Mouse (Mus musculus) ES-Bruce4 (cell line): ENCODE data around the gene Pabpn1l. TPM values are rescaled to one million over a fixed set of nuclear protein-coding genes. Genes with fewer than 3 reads are reported as not detected.

Experiments
- H3K27ac ChIP-seq: 2 replicates; pipeline ENCODE4 v1.5.1; 2012; ENCODE audit warnings: low read length, inconsistent platforms; ENCODE audit not compliant: insufficient read depth
- H3K27me3 ChIP-seq: 2 replicates; pipeline ENCODE4 v1.6.1; 2012; ENCODE audit warnings: mild to moderate bottlenecking, low read length, inconsistent platforms; ENCODE audit not compliant: control insufficient read depth, poor library complexity, insufficient read depth, severe bottlenecking
- H3K36me3 ChIP-seq: 2 replicates; pipeline ENCODE4 v1.6.1; 2012; ENCODE audit warnings: inconsistent platforms, mild to moderate bottlenecking, low read length, moderate library complexity; ENCODE audit not compliant: control insufficient read depth, poor library complexity, insufficient read depth, severe bottlenecking
- H3K4me1 ChIP-seq: one replicate; pipeline ENCODE4 v1.8.1; 2011; ENCODE audit warnings: low read length; ENCODE audit not compliant: control insufficient read depth, insufficient read depth
- H3K4me3 ChIP-seq: 2 replicates; pipeline ENCODE4 v1.5.1; 2011; ENCODE audit warnings: low read depth, mild to moderate bottlenecking, low read length
- H3K9ac ChIP-seq: 2 replicates; pipeline ENCODE4 v1.6.1; 2012; ENCODE audit warnings: low read depth, mild to moderate bottlenecking, inconsistent platforms; ENCODE audit not compliant: poor library complexity, severe bottlenecking
- H3K9me3 ChIP-seq: replicated peaks from 2 replicates; pipeline ENCODE4 v1.6.1; 2012; ENCODE audit warnings: mild to moderate bottlenecking, low read length, inconsistent platforms; ENCODE audit not compliant: control insufficient read depth, poor library complexity, insufficient read depth, severe bottlenecking
- CTCF ChIP-seq: IDR thresholded peaks from one replicate; pipeline ENCODE4 v1.8.1; 2011; ENCODE audit warnings: low read depth, low read length
- EP300 ChIP-seq: IDR thresholded peaks from 2 replicates; pipeline ENCODE4 v1.6.1; 2011; ENCODE audit warnings: low read depth, low read length; ENCODE audit not compliant: insufficient read depth
- POLR2A ChIP-seq: IDR thresholded peaks from one replicate; pipeline ENCODE4 v1.8.1; 2011; ENCODE audit warnings: low read length; ENCODE audit not compliant: insufficient read depth
- polyA plus RNA-seq: library from polyadenylated mRNA; stranded (reverse); fragments of >200 nt; gene quantifications from 2 replicates; pipeline ENCODE4 v1.2.4, GENCODE M21; 2011; ENCODE audit warnings: low read depth; ENCODE audit not compliant: missing spikeins, insufficient read depth, insufficient read length

Gene Pabpn1l
- polyA plus RNA-seq, 1 experiment = not detected

DNA sequence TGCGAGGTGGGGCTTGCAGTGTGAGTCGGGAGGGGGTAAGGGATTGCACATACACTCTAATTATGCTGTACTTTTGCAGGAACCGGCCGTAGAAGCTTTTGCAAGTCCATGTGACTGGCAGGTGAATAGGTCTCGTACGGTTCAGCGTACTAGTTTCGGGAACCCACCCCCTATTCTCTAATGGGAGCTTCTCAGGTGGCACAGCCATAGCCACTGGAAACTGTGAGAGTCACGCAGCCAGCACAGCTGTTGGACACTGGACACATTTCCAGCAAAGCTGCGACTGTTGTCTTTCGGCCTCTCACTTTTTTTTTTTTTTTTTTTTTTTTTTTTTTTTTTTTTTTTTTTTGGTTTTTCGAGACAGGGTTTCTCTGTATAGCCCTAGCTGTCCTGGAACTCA lies 15.7 kb downstream of the Pabpn1l start:
- Histone ChIP-seq H3K27ac (no peak overlapping the region), H3K9me3 (no peaks in the 10 kb centered on the region), H3K4me1 (no peaks in the 10 kb centered on the region), H3K27me3 (no peaks in the 10 kb centered on the region), H3K4me3 (no peak overlapping the region), H3K9ac (no peak overlapping the region), H3K36me3 (no peaks in the 10 kb centered on the region)
- TF ChIP-seq POLR2A (no peak), EP300 (no peak), CTCF (no peak)

DNA sequence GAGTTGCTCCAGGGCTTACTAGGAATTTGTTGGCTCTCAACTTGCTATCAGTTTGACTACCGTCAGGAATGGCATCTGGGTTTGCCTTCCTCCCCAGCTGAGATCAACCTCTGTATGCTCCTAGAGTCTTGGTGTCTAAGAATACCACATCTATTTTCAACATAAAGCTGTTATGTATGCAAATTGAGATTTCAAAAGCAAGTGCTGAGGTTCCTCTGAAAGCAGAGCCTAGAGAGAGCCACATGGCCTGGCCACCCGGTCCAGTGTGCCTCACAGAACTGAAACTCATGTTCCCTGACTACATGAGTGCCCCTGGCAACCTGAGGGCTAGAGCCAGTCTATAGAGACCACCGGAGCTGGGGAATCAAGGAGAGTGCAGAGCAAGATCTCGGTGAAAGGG lies 17.2 kb downstream of the Pabpn1l start:
- Histone ChIP-seq H3K4me1 (no peaks in the 10 kb centered on the region), H3K9ac (no peak overlapping the region), H3K36me3 (no peaks in the 10 kb centered on the region), H3K9me3 (no peaks in the 10 kb centered on the region), H3K4me3 (no peak overlapping the region), H3K27ac (no peak overlapping the region), H3K27me3 (no peaks in the 10 kb centered on the region)
- TF ChIP-seq EP300 = no peak
- no peak for TF ChIP-seq CTCF
- TF ChIP-seq POLR2A = no peak

DNA sequence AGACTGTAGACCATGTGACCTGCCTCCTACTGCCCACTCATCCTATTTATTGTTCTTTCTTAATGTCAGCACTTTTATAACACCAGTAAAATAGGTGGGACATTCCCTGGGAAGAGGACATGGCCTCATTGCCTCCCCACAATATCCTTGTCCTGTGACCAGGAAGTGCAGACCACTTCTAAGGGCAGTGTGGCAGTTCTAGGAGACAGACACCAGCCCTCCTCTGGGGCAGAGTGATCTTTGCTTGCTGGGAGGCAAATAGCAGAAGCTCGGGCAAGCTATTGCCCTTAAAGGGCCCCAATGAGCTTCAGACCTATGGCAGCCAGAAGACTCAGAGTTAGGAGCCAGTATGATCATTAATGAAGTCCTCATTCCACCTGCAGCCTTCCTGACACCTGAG lies 17.9 kb downstream of the Pabpn1l start:
- H3K27me3 ChIP-seq = no peaks in the 10 kb centered on the region
- no peaks in the 10 kb centered on the region for H3K9me3 ChIP-seq
- H3K36me3 ChIP-seq = no peaks in the 10 kb centered on the region
- no peaks in the 10 kb centered on the region for H3K4me1 ChIP-seq
- no peak overlapping the region for H3K4me3 ChIP-seq
- H3K9ac ChIP-seq = no peak overlapping the region
- H3K27ac ChIP-seq = no peak overlapping the region
- TF ChIP-seq EP300 (no peak), POLR2A (no peak), CTCF (no peak)

DNA sequence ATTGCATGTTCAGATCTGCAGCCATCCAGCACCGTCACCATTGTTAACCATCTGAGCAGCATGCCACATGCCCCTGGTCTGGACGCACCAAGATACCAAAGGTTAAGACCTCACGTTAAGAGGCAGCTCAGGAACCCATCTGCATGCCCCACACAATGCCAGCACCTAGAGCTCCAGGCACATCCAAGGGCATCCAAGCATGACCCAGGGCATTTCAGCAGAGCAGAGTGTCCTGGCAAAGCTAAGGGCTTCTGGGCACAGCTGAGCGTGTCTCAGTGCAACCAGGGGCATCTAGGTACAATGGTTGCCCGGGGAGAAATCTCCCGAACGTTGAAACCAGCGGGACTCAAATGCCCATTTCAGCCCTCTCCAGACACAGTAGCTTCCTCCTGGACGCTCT lies 21.9 kb downstream of the Pabpn1l start:
- H3K4me1 ChIP-seq = no peaks in the 10 kb centered on the region
- H3K9me3 ChIP-seq = no peaks in the 10 kb centered on the region
- H3K9ac ChIP-seq = no peak overlapping the region
- TF ChIP-seq CTCF (no peak), EP300 (no peak), POLR2A (no peak)
- H3K4me3 ChIP-seq = no peak overlapping the region
- H3K27me3 ChIP-seq = no peaks in the 10 kb centered on the region
- no peak overlapping the region for H3K27ac ChIP-seq
- H3K36me3 ChIP-seq = no peaks in the 10 kb centered on the region

DNA sequence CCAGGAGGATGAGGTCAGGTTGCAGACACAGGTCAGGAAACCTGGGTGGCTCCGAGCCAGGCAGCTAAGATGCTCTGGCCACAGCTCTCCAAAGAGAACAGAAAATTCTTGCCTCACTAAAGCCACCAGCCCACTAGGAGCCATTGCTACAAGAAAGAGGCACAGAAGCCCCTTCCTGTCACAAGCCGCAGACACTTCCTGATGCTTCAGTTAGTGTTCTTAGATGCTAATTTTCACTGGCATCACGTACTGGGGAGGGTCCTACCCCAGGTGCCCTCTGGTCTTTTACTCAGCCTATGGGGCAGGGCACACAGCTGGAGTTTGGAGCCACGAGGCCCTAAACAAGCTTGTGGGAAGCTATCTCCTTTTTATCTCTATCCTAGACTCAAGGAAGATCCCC lies 26.5 kb downstream of the Pabpn1l start:
- H3K9ac ChIP-seq = no peak overlapping the region

DNA sequence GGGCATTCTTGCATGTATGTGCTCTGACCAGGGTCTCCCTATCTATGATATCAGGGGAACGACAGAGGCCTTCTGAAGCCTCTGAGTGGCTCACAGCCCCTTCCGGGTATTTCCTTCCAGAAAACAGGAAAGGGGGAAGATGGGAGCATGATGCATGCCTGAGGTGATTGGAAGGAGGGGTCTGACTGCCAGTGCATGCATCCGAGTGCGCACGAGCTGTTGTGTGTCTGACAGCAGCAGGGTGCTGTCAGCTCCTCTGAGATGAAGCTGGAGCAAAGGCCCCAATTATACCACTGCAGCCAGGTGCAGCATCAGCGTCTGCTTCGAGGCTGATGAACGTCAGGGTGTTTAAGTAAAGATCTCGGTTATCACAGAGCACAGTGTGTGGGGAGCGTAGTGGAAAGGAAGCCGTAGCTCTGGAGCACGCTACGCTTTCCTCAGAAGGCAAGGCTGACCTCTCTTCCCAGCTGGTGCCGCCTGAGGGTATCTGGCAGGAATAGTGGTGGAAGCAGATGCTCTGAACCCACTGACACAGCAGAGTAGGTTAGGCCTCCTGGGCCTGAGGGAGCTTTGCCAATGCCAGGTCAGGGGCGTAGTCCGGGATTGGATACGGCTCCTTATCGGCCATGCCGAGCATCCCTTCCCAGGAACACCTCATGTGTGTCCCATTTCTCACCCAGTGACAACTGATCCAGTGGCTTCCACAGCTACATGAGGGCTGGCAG lies 28.6 kb downstream of the Pabpn1l start:
- Histone ChIP-seq H3K9ac (no peak overlapping the region), H3K27me3 (no peaks in the 10 kb centered on the region), H3K4me3 (no peak overlapping the region), H3K36me3 (no peaks in the 10 kb centered on the region), H3K27ac (no peak overlapping the region), H3K4me1 (no peaks in the 10 kb centered on the region), H3K9me3 (no peaks in the 10 kb centered on the region)
- no peak for TF ChIP-seq CTCF
- no peak for TF ChIP-seq POLR2A
- no peak for TF ChIP-seq EP300

More for the DNA sequence above, 26.5 kb downstream of the Pabpn1l start:
- Histone ChIP-seq H3K4me3 (no peak overlapping the region), H3K36me3 (no peaks in the 10 kb centered on the region), H3K27me3 (no peaks in the 10 kb centered on the region), H3K4me1 (no peaks in the 10 kb centered on the region), H3K9me3 (no peaks in the 10 kb centered on the region), H3K27ac (no peak overlapping the region)
- no peak for TF ChIP-seq POLR2A
- TF ChIP-seq CTCF = no peak
- TF ChIP-seq EP300 = no peak
